7 mouse cellular contexts compared by ENCODE assay signal in genomic region chr9:48604939-48605598, GRCm38 (mm10). TPM values are rescaled to one million over a fixed set of nuclear protein-coding genes. Genes with fewer than 3 reads are reported as not detected.
DNase-seq lines count a peak whose midpoint lies in the region; ATAC-seq and TF ChIP-seq lines count a peak whose summit lies in the region.

Gene Nnmt (minus strand): TSS chr9:48605153.

- H3K4me1 ChIP-seq in heart, embryonic 15.5 days (replicated peaks), result no peaks in the 10 kb centered on the region
- H3K4me1 ChIP-seq in lung, embryonic 14.5 days (ENCODE audit: insufficient read depth), result no peaks in the 10 kb centered on the region
- no peaks in the 10 kb centered on the region for H3K4me1 ChIP-seq in thymus, adult 2 months (replicated peaks; ENCODE audit: control insufficient read depth, insufficient read depth, low read length)
- H3K4me1 ChIP-seq in hindbrain, embryonic 14.5 days (replicated peaks; ENCODE audit: control insufficient read depth, insufficient read depth, low read length), result no peaks in the 10 kb centered on the region

- no peak for TF ChIP-seq CTCF in lung, embryonic 14.5 days (IDR thresholded peaks at IDR 0.05; ENCODE audit: low read depth)
- TF ChIP-seq CTCF in thymus, adult 2 months (IDR thresholded peaks at IDR 0.05; ENCODE audit: borderline replicate concordance, control insufficient read depth, extremely low read depth, insufficient read depth, low read length, poor library complexity), result no peak

- H3K4me3 ChIP-seq in heart, embryonic 15.5 days, result peak within 1 kb of the TSS; percentile 11; the same call in 1 of the 2 replicates
- no peak within 1 kb of the TSS for H3K4me3 ChIP-seq in lung, embryonic 14.5 days (ENCODE audit: low read depth, low read length)
- H3K4me3 ChIP-seq in thymus, adult 2 months (ENCODE audit: control insufficient read depth, insufficient read depth, low read length), result no peak within 1 kb of the TSS
- H3K4me3 ChIP-seq in hindbrain, embryonic 14.5 days (replicated peaks; ENCODE audit: low read length), result no peak within 1 kb of the TSS

- H3K4me2 ChIP-seq in heart, embryonic 15.5 days, result peak within 1 kb of the TSS; percentile 22; the same call in 1 of the 2 replicates
- no peak within 1 kb of the TSS for H3K4me2 ChIP-seq in lung, embryonic 14.5 days
- no peak within 1 kb of the TSS for H3K4me2 ChIP-seq in hindbrain, embryonic 14.5 days (replicated peaks)

- peak; percentile 83 for DNase-seq in adipocyte (ENCODE audit: low spot score)
- DNase-seq in adrenal gland, postnatal 36 days, result peak in 1 of 2 experiments; percentile 17
- peak; percentile 9 for DNase-seq in lung, embryonic 14.5 days
- no peak for DNase-seq in thymus, adult 2 months
- DNase-seq in hindbrain, embryonic 14.5 days (ENCODE audit: low spot score), result no peak
- no peak for DNase-seq in right cerebral cortex, postnatal 25 days

- H3K9me3 ChIP-seq in heart, embryonic 15.5 days (replicated peaks), result no peaks in the 10 kb centered on the region
- no peaks in the 10 kb centered on the region for H3K9me3 ChIP-seq in lung, embryonic 14.5 days (ENCODE audit: low read depth, low read length)
- H3K9me3 ChIP-seq in hindbrain, embryonic 14.5 days (ENCODE audit: control insufficient read depth, low read length), result no peaks in the 10 kb centered on the region

- TF ChIP-seq POLR2A in thymus, adult 2 months (IDR thresholded peaks at IDR 0.05; ENCODE audit: control insufficient read depth, extremely low read depth, insufficient read depth, low read length, poor library complexity), result no peak

- no peak within 1 kb of the TSS for H3K9ac ChIP-seq in heart, embryonic 15.5 days
- no peak within 1 kb of the TSS for H3K9ac ChIP-seq in lung, embryonic 14.5 days
- no peak within 1 kb of the TSS for H3K9ac ChIP-seq in hindbrain, embryonic 14.5 days

- no peaks in the 10 kb centered on the region for H3K36me3 ChIP-seq in heart, embryonic 15.5 days
- H3K36me3 ChIP-seq in lung, embryonic 14.5 days (ENCODE audit: insufficient read depth), result no peaks in the 10 kb centered on the region
- no peaks in the 10 kb centered on the region for H3K36me3 ChIP-seq in thymus, adult 2 months (ENCODE audit: control insufficient read depth, insufficient read depth, low read length)
- no peaks in the 10 kb centered on the region for H3K36me3 ChIP-seq in hindbrain, embryonic 14.5 days (replicated peaks; ENCODE audit: control insufficient read depth, insufficient read depth)

- no peak for ATAC-seq in heart, embryonic 15.5 days (replicated peaks; ENCODE audit: insufficient number of reproducible peaks, insufficient read depth, low FRiP score, low read depth)
- no peak for ATAC-seq in lung, embryonic 14.5 days (ENCODE audit: insufficient read depth)
- ATAC-seq in hindbrain, embryonic 14.5 days (ENCODE audit: low FRiP score), result no peak

- no peaks in the 10 kb centered on the region for H3K27me3 ChIP-seq in heart, embryonic 15.5 days
- H3K27me3 ChIP-seq in lung, embryonic 14.5 days (ENCODE audit: insufficient read depth, low read length), result no peaks in the 10 kb centered on the region
- no peaks in the 10 kb centered on the region for H3K27me3 ChIP-seq in thymus, adult 2 months (ENCODE audit: control insufficient read depth, insufficient read depth, low read length)
- no peaks in the 10 kb centered on the region for H3K27me3 ChIP-seq in hindbrain, embryonic 14.5 days (ENCODE audit: control insufficient read depth, insufficient read depth, low read length)

- 33% methylated on average over 8 of the region's 8 CpGs for WGBS in heart, embryonic 15.5 days
- WGBS in lung, embryonic 14.5 days, result 15% methylated on average over 8 of the region's 8 CpGs
- 69% methylated on average over 8 of the region's 8 CpGs for WGBS in thymus, adult 2 months
- WGBS in hindbrain, embryonic 14.5 days, result 62% methylated on average over 8 of the region's 8 CpGs

- peak within 1 kb of the TSS; percentile 40 for H3K27ac ChIP-seq in heart, embryonic 15.5 days
- no peak within 1 kb of the TSS for H3K27ac ChIP-seq in lung, embryonic 14.5 days (ENCODE audit: low read depth)
- H3K27ac ChIP-seq in thymus, adult 2 months (ENCODE audit: control insufficient read depth, insufficient read depth, low read length), result no peak within 1 kb of the TSS
- no peak within 1 kb of the TSS for H3K27ac ChIP-seq in hindbrain, embryonic 14.5 days

RNA-seq across cellular contexts. Expression of gene Nnmt, which starts in this region (rescaled TPM):
- total RNA-seq in adrenal gland, postnatal 36 days (2021), result 10 to 100 TPM; 23.2 to 28.0 TPM
- polyA plus RNA-seq in heart, embryonic 15.5 days (2015; fragmentation: Nextera tagmentation; extraction: Ambion mirVana), result 6.2 and 7.2 TPM in 2 replicates
- 0.61 and 0.71 TPM in 2 replicates for polyA plus RNA-seq in lung, embryonic 14.5 days (2014; fragmentation: Nextera tagmentation; extraction: Ambion mirVana)
- 0.87 and 2.3 TPM in 2 replicates for polyA plus RNA-seq in thymus, adult 2 months (2012; rRNA removed)
- polyA plus RNA-seq in hindbrain, embryonic 14.5 days (2014; fragmentation: Nextera tagmentation; extraction: Ambion mirVana), result 0.51 and 0.87 TPM in 2 replicates

Comparison
In these comparisons a context has a peak if more than half of its experiments do, and no peak if none do; other contexts are left out.
1. Peak in DNase-seq in lung, embryonic 14.5 days; RNA of the gene not detected or under 1 TPM.